In genomic region chr6:136789391-136789971, GRCm38 (mm10) we compare ENCODE assay signal across 11 mouse cellular contexts. TPM values are rescaled to one million over a fixed set of nuclear protein-coding genes. Genes with fewer than 3 reads are reported as not detected.
A peak's percentile ranks its signal among the peaks of the same experiment; 100 is the strongest.
DNase-seq lines count a peak whose midpoint lies in the region; ATAC-seq and TF ChIP-seq lines count a peak whose summit lies in the region.
"Had no signal": no experiment of that assay in that cellular context is flagged by ENCODE, and none has a peak within 500 bp of the region (broad histone marks: within the 10 kb centered on the region; RNA-seq: fewer than 3 reads in every experiment).

No protein-coding gene starts in this region.

- 25% methylated on average over 5 of the region's 5 CpGs for WGBS in lung, embryonic 15.5 days
- 80% methylated on average over 5 of the region's 5 CpGs for WGBS in midbrain, postnatal 0 days

- no peaks in the 10 kb centered on the region for H3K36me3 ChIP-seq in lung, embryonic 15.5 days
- no peaks in the 10 kb centered on the region for H3K36me3 ChIP-seq in midbrain, postnatal 0 days (ENCODE audit: insufficient read depth, low read length)
- H3K36me3 ChIP-seq: neural tube, embryonic 13.5 days had no signal

- peaks cover 26% of the 10 kb centered on the region for H3K4me1 ChIP-seq in lung, embryonic 15.5 days
- no peaks in the 10 kb centered on the region; the same call in 1 of the 2 replicates for H3K4me1 ChIP-seq in midbrain, postnatal 0 days (ENCODE audit: insufficient read depth, low read length)

- H3K4me2 ChIP-seq in lung, embryonic 15.5 days, result no peak overlapping the region
- no peak overlapping the region for H3K4me2 ChIP-seq in midbrain, postnatal 0 days (ENCODE audit: low read depth, low read length, poor library complexity, severe bottlenecking)
- H3K4me2 ChIP-seq: neural tube, embryonic 13.5 days had no signal

- no peaks in the 10 kb centered on the region for H3K27me3 ChIP-seq in lung, embryonic 15.5 days
- no peaks in the 10 kb centered on the region for H3K27me3 ChIP-seq in midbrain, postnatal 0 days (ENCODE audit: insufficient read depth, low read length)

- peak; percentile 65 for DNase-seq in brain, adult 2 months (ENCODE audit: low read depth, low spot score)
- DNase-seq in gastrocnemius, postnatal 36 days, result peak; percentile 39 to 52
- peak; percentile 41 for DNase-seq in kidney, adult 11 months
- DNase-seq in midbrain, postnatal 0 days (ENCODE audit: low spot score), result no peak
- DNase-seq in neural tube, embryonic 10.5 days (ENCODE audit: extremely low spot score, low spot score), result no peak
- DNase-seq: cerebellum, adult 11 months had no signal

- ATAC-seq in lung, embryonic 15.5 days (ENCODE audit: borderline replicate concordance, extremely low read depth, low FRiP score, low TSS enrichment), result peak; percentile 94
- ATAC-seq in inflammation-experienced regulatory T-cells, adult 6 months, result no peak
- ATAC-seq in megakaryocyte, adult 5-6 weeks (ENCODE audit: poor library complexity, severe bottlenecking), result no peak
- ATAC-seq in midbrain, postnatal 0 days (ENCODE audit: low FRiP score), result no peak

- H3K4me3 ChIP-seq in lung, embryonic 15.5 days, result no peak overlapping the region
- H3K4me3 ChIP-seq in midbrain, postnatal 0 days (ENCODE audit: low read depth, low read length), result no peak overlapping the region
- H3K4me3 ChIP-seq: erythroblast, embryonic 14.5 days; neural tube, embryonic 13.5 days had no signal

- intact Hi-C loops in gastrocnemius, postnatal 36 days (cut with DNase I), result no loop called here

- no peaks in the 10 kb centered on the region for H3K9me3 ChIP-seq in lung, embryonic 15.5 days
- H3K9me3 ChIP-seq in midbrain, postnatal 0 days (ENCODE audit: low read length), result no peaks in the 10 kb centered on the region
- H3K9me3 ChIP-seq: neural tube, embryonic 13.5 days had no signal

- H3K9ac ChIP-seq in lung, embryonic 15.5 days, result no peak overlapping the region
- H3K9ac ChIP-seq in midbrain, postnatal 0 days (replicated peaks; ENCODE audit: low read length, poor library complexity, severe bottlenecking), result no peak overlapping the region
- H3K9ac ChIP-seq: neural tube, embryonic 13.5 days had no signal

- TF ChIP-seq CTCF in midbrain, postnatal 0 days (IDR thresholded peaks at IDR 0.05), result no peak

- peak overlapping the region; percentile 86 for H3K27ac ChIP-seq in lung, embryonic 15.5 days
- no peak overlapping the region for H3K27ac ChIP-seq in midbrain, postnatal 0 days (ENCODE audit: low read depth, low read length)
- H3K27ac ChIP-seq: neural tube, embryonic 13.5 days had no signal

RNA-seq across cellular contexts. Expression of gene Gucy2c, which starts 7.9 kb away (rescaled TPM):
- total RNA-seq in gastrocnemius, postnatal 36 days (2021), result not detected
- polyA plus RNA-seq in lung, embryonic 15.5 days (2015; fragmentation: Nextera tagmentation; extraction: Ambion mirVana), result 0.13 and 0.19 TPM in 2 replicates
- polyA plus RNA-seq in inflammation-experienced regulatory T-cells, adult 6 months (2017; shearing (Covaris generic)), result not detected
- 0.27 TPM in 1 of 2 replicates, not detected in the other for total RNA-seq in megakaryocyte, adult 5-6 weeks (2015)
- total RNA-seq in megakaryocyte, adult 5-6 weeks (2017), result 0.11 TPM in 1 of 2 replicates, not detected in the other
- 0.55 and 1.4 TPM in 2 replicates for total RNA-seq in midbrain, postnatal 0 days (2014; rRNA removed)
- 0.87 and 1.1 TPM in 2 replicates for polyA plus RNA-seq in midbrain, postnatal 0 days (2015; fragmentation: Nextera tagmentation; extraction: Ambion mirVana)
- polyA plus RNA-seq: erythroblast, embryonic 14.5 days had no signal

RNA-seq across cellular contexts. Expression of gene Hist4h4, which starts 14.7 kb away (rescaled TPM):
- total RNA-seq in gastrocnemius, postnatal 36 days (2021), result 1 to 10 TPM; 4.8 to 4.9 TPM
- polyA plus RNA-seq in lung, embryonic 15.5 days (2015; fragmentation: Nextera tagmentation; extraction: Ambion mirVana), result 0.81 and 0.89 TPM in 2 replicates
- 1 to 10 TPM in 2 of 3 experiments, under 1 TPM in 1; 0.85 to 2.9 (median 2.8) TPM for polyA plus RNA-seq in inflammation-experienced regulatory T-cells, adult 6 months (2017; shearing (Covaris generic))
- 17.5 and 18.6 TPM in 2 replicates for total RNA-seq in megakaryocyte, adult 5-6 weeks (2015)
- 27.1 and 30.5 TPM in 2 replicates for total RNA-seq in megakaryocyte, adult 5-6 weeks (2017)
- 38.0 and 58.4 TPM in 2 replicates for total RNA-seq in midbrain, postnatal 0 days (2014; rRNA removed)
- 0.32 and 0.45 TPM in 2 replicates for polyA plus RNA-seq in midbrain, postnatal 0 days (2015; fragmentation: Nextera tagmentation; extraction: Ambion mirVana)

RNA-seq across cellular contexts. Expression of gene H2afj, which starts 18.6 kb away (rescaled TPM):
- 10 to 100 TPM; 11.3 to 12.8 TPM for total RNA-seq in gastrocnemius, postnatal 36 days (2021)
- polyA plus RNA-seq in lung, embryonic 15.5 days (2015; fragmentation: Nextera tagmentation; extraction: Ambion mirVana), result 121 and 124 TPM in 2 replicates
- polyA plus RNA-seq in inflammation-experienced regulatory T-cells, adult 6 months (2017; shearing (Covaris generic)), result 100 to 1,000 TPM; 112 to 120 (median 112) TPM
- 45.2 and 62.1 TPM in 2 replicates for total RNA-seq in megakaryocyte, adult 5-6 weeks (2015)
- 40.5 and 48.4 TPM in 2 replicates for total RNA-seq in megakaryocyte, adult 5-6 weeks (2017)
- total RNA-seq in midbrain, postnatal 0 days (2014; rRNA removed), result 19.0 and 25.9 TPM in 2 replicates
- 98.8 and 114 TPM in 2 replicates for polyA plus RNA-seq in midbrain, postnatal 0 days (2015; fragmentation: Nextera tagmentation; extraction: Ambion mirVana)

RNA-seq across cellular contexts. Expression of gene BC049715, which starts 37.9 kb away (rescaled TPM):
- total RNA-seq in gastrocnemius, postnatal 36 days (2021), result under 1 TPM; 0.07 to 0.20 TPM
- polyA plus RNA-seq in lung, embryonic 15.5 days (2015; fragmentation: Nextera tagmentation; extraction: Ambion mirVana), result 2.0 and 2.1 TPM in 2 replicates
- polyA plus RNA-seq in inflammation-experienced regulatory T-cells, adult 6 months (2017; shearing (Covaris generic)), result 1 to 10 TPM in 1 of 3 experiments, under 1 TPM in 2; 0.44 to 2.3 (median 0.62) TPM
- 0.45 and 1.0 TPM in 2 replicates for total RNA-seq in megakaryocyte, adult 5-6 weeks (2015)
- total RNA-seq in megakaryocyte, adult 5-6 weeks (2017), result 1.1 and 1.3 TPM in 2 replicates
- 0.33 and 1.7 TPM in 2 replicates for total RNA-seq in midbrain, postnatal 0 days (2014; rRNA removed)
- 2.0 and 2.3 TPM in 2 replicates for polyA plus RNA-seq in midbrain, postnatal 0 days (2015; fragmentation: Nextera tagmentation; extraction: Ambion mirVana)

RNA-seq across cellular contexts. Expression of gene Wbp11, which starts 38.6 kb away (rescaled TPM):
- 10 to 100 TPM; 43.3 to 45.5 TPM for total RNA-seq in gastrocnemius, postnatal 36 days (2021)
- polyA plus RNA-seq in lung, embryonic 15.5 days (2015; fragmentation: Nextera tagmentation; extraction: Ambion mirVana), result 97.8 and 101 TPM in 2 replicates
- 10 to 100 TPM; 48.1 to 74.9 (median 72.6) TPM for polyA plus RNA-seq in inflammation-experienced regulatory T-cells, adult 6 months (2017; shearing (Covaris generic))
- 70.9 and 71.0 TPM in 2 replicates for total RNA-seq in megakaryocyte, adult 5-6 weeks (2015)
- 35.1 and 42.6 TPM in 2 replicates for total RNA-seq in megakaryocyte, adult 5-6 weeks (2017)
- total RNA-seq in midbrain, postnatal 0 days (2014; rRNA removed), result 43.6 and 44.8 TPM in 2 replicates
- 73.6 and 86.1 TPM in 2 replicates for polyA plus RNA-seq in midbrain, postnatal 0 days (2015; fragmentation: Nextera tagmentation; extraction: Ambion mirVana)

Comparison
In these comparisons a context has a peak if more than half of its experiments do, and no peak if none do; other contexts are left out.
1. DNase-seq: peak in brain, adult 2 months (single experiment), gastrocnemius, postnatal 36 days (2 of 2) and kidney, adult 11 months (single experiment); none in midbrain, postnatal 0 days (single experiment) and neural tube, embryonic 10.5 days (single experiment).